Mouse (Mus musculus) hindbrain, postnatal 0 days (tissue): ENCODE data around the gene Rgs6. TPM values are rescaled to one million over a fixed set of nuclear protein-coding genes. Genes with fewer than 3 reads are reported as not detected.

Experiments
- ATAC-seq: fragments of 200-750 bp; cut with Nextera tagmentation; 2 replicates; pipeline ENCODE4 v1.8.0; 2017; ENCODE audit warnings: mild to moderate bottlenecking, moderate TSS enrichment, moderate library complexity
- DNase-seq: peaks from one replicate; pipeline ENCODE4 v3.0.0-alpha.2; 2015; ENCODE audit warnings: low spot score
- H3K27ac ChIP-seq: fragments of 300-500 bp; sonication (generic); 2 replicates; pipeline ENCODE4 v1.5.1; 2014; ENCODE audit warnings: mild to moderate bottlenecking
- H3K27me3 ChIP-seq: fragments of 300-500 bp; sonication (generic); 2 replicates; pipeline ENCODE4 v1.6.1; 2014; ENCODE audit warnings: low read length, mixed read lengths; ENCODE audit not compliant: insufficient read depth
- H3K36me3 ChIP-seq: fragments of 300-500 bp; sonication (generic); 2 replicates; pipeline ENCODE4 v1.6.1; 2014; ENCODE audit warnings: low read length, mixed read lengths; ENCODE audit not compliant: insufficient read depth
- H3K4me1 ChIP-seq: fragments of 300-500 bp; sonication (generic); 2 replicates; pipeline ENCODE4 v1.6.1; 2014; ENCODE audit warnings: antibody characterized with exemption, low read length, mixed read lengths; ENCODE audit not compliant: insufficient read depth
- H3K4me2 ChIP-seq: fragments of 300-500 bp; sonication (generic); 2 replicates; pipeline ENCODE4 v1.6.1; 2014; ENCODE audit warnings: low read depth, mild to moderate bottlenecking, low read length, moderate library complexity, mixed read lengths
- H3K4me3 ChIP-seq: fragments of 300-500 bp; sonication (generic); 2 replicates; pipeline ENCODE4 v1.5.1; 2014; ENCODE audit warnings: low read length
- H3K9ac ChIP-seq: fragments of 300-500 bp; sonication (generic); replicated peaks from 2 replicates; pipeline ENCODE4 v1.6.1; 2014; ENCODE audit warnings: mild to moderate bottlenecking, low read length, moderate library complexity, mixed read lengths
- H3K9me3 ChIP-seq: fragments of 300-500 bp; sonication (generic); 2 replicates; pipeline ENCODE4 v1.6.1; 2016; ENCODE audit warnings: low read length, mixed read lengths
- CTCF ChIP-seq: IDR thresholded peaks from 2 replicates; pipeline ENCODE4 v1.5.1; 2016; ENCODE audit warnings: antibody characterized with exemption, control low read depth, low read depth
- whole genome bisulfite sequencing: fragments of 180-500 bp; shearing (Covaris S2); extraction: QIAGEN DNeasy Blood & Tissue Kit; methylation state at CpG from one replicate; pipeline ENCODE4 v1.1.7; 2014; 5-methylcytosine and 5-hydroxymethylcytosine counted together
- polyA plus RNA-seq: library from polyadenylated mRNA; unstranded; fragments of >200 nt; fragmentation: Nextera tagmentation; extraction: Ambion mirVana; gene quantifications from 2 replicates; pipeline ENCODE4 v1.2.1, GENCODE M21; 2015
- total RNA-seq: library from RNA; depleted of rRNA; stranded (reverse); fragments of >200 nt; gene quantifications from 2 replicates; pipeline ENCODE4 v1.2.3, GENCODE M21; 2014

The Rgs6 gene
- total and polyA plus RNA-seq, 2 experiments from 2014 or later = 14.3 to 16.4 TPM

- H3K9ac ChIP-seq = no peak overlapping the region
- WGBS = 78% methylated on average over 3 of the region's 3 CpGs
- H3K9me3 ChIP-seq = no peaks in the 10 kb centered on the region
- H3K4me1 ChIP-seq = no peaks in the 10 kb centered on the region
- ATAC-seq (no peak), DNase-seq (no peak)
- no peaks in the 10 kb centered on the region for H3K36me3 ChIP-seq
- H3K27me3 ChIP-seq = no peaks in the 10 kb centered on the region
- no peak for TF ChIP-seq CTCF
- H3K27ac ChIP-seq = no peak overlapping the region
- no peak overlapping the region for H3K4me2 ChIP-seq
- no peak overlapping the region for H3K4me3 ChIP-seq
These were observed 180.6 kb downstream of the Rgs6 start for GRCm38 (mm10) chr12:82768726-82769125.

- Histone ChIP-seq H3K27ac (no peak overlapping the region), H3K36me3 (no peaks in the 10 kb centered on the region), H3K9ac (no peak overlapping the region), H3K4me2 (no peak overlapping the region), H3K4me3 (no peak overlapping the region), H3K4me1 (no peaks in the 10 kb centered on the region), H3K9me3 (no peaks in the 10 kb centered on the region), H3K27me3 (no peaks in the 10 kb centered on the region)
- WGBS = 100% methylated on average over 2 of the region's 2 CpGs
- ATAC-seq (no peak), DNase-seq (no peak)
- peak; percentile 23; the same call in 1 of the 2 replicates for TF ChIP-seq CTCF
These were observed 184.1 kb downstream of the Rgs6 start for GRCm38 (mm10) chr12:82772215-82772614.

- no peak for DNase-seq
These were observed 186.5 kb downstream of the Rgs6 start for GRCm38 (mm10) chr12:82774576-82774975.

GRCm38 (mm10) chr12:82776686-82777085 is 188.6 kb downstream of the Rgs6 start:
- Histone ChIP-seq H3K4me2 (no peak overlapping the region), H3K27me3 (no peaks in the 10 kb centered on the region), H3K27ac (no peak overlapping the region), H3K9ac (no peak overlapping the region), H3K4me1 (no peaks in the 10 kb centered on the region), H3K4me3 (no peak overlapping the region), H3K9me3 (no peaks in the 10 kb centered on the region), H3K36me3 (no peaks in the 10 kb centered on the region)
- WGBS = 73% methylated on average over 4 of the region's 4 CpGs
- TF ChIP-seq CTCF = no peak
- no peak for ATAC-seq
- no peak for DNase-seq

More at GRCm38 (mm10) chr12:82774576-82774975, 186.5 kb downstream of the Rgs6 start:
- Histone ChIP-seq H3K4me2 (no peak overlapping the region), H3K4me3 (no peak overlapping the region), H3K36me3 (no peaks in the 10 kb centered on the region), H3K27me3 (no peaks in the 10 kb centered on the region), H3K9ac (no peak overlapping the region), H3K9me3 (no peaks in the 10 kb centered on the region), H3K4me1 (no peaks in the 10 kb centered on the region), H3K27ac (no peak overlapping the region)
- WGBS = 65% methylated on average over 7 of the region's 7 CpGs
- no peak for ATAC-seq
- TF ChIP-seq CTCF = no peak

- no peak overlapping the region for H3K4me3 ChIP-seq
- H3K27me3 ChIP-seq = no peaks in the 10 kb centered on the region
- no peaks in the 10 kb centered on the region for H3K4me1 ChIP-seq
- H3K27ac ChIP-seq = no peak overlapping the region
- DNase-seq (no peak), ATAC-seq (no peak)
- H3K4me2 ChIP-seq = no peak overlapping the region
- whole genome bisulfite sequencing = 89% methylated on average over 5 of the region's 5 CpGs
- H3K9me3 ChIP-seq = no peaks in the 10 kb centered on the region
- TF ChIP-seq CTCF = no peak
- no peak overlapping the region for H3K9ac ChIP-seq
- H3K36me3 ChIP-seq = no peaks in the 10 kb centered on the region
These were observed 192.8 kb downstream of the Rgs6 start for GRCm38 (mm10) chr12:82780936-82781335.

- ATAC-seq (no peak), DNase-seq (no peak)
- Histone ChIP-seq H3K4me3 (no peak overlapping the region), H3K27ac (no peak overlapping the region), H3K4me2 (no peak overlapping the region), H3K4me1 (no peaks in the 10 kb centered on the region), H3K36me3 (no peaks in the 10 kb centered on the region), H3K9me3 (no peaks in the 10 kb centered on the region), H3K27me3 (no peaks in the 10 kb centered on the region), H3K9ac (no peak overlapping the region)
- TF ChIP-seq CTCF = no peak
- WGBS = 60% methylated on average over 5 of the region's 5 CpGs
These were observed 193.3 kb downstream of the Rgs6 start for GRCm38 (mm10) chr12:82781414-82781813.

GRCm38 (mm10) chr12:82792122-82792521 is 204.0 kb downstream of the Rgs6 start:
- DNase-seq (no peak), ATAC-seq (no peak)
- H3K9ac ChIP-seq = no peak overlapping the region
- no peaks in the 10 kb centered on the region for H3K4me1 ChIP-seq
- H3K9me3 ChIP-seq = no peaks in the 10 kb centered on the region
- H3K27me3 ChIP-seq = no peaks in the 10 kb centered on the region
- no peak overlapping the region for H3K4me3 ChIP-seq
- no peak overlapping the region for H3K4me2 ChIP-seq
- H3K27ac ChIP-seq = no peak overlapping the region
- 79% methylated on average over 3 of the region's 3 CpGs for WGBS
- no peaks in the 10 kb centered on the region for H3K36me3 ChIP-seq
- TF ChIP-seq CTCF = no peak
